Mouse (Mus musculus) stomach, embryonic 16.5 days (tissue): ENCODE data around the gene Il27ra. TPM values are rescaled to one million over a fixed set of nuclear protein-coding genes. Genes with fewer than 3 reads are reported as not detected.

Experiments
- ATAC-seq: fragments of 200-750 bp; cut with Nextera tagmentation; 2 replicates; pipeline ENCODE4 v1.8.0; 2017; ENCODE audit warnings: moderate number of reproducible peaks, moderate TSS enrichment; ENCODE audit not compliant: insufficient read depth, low FRiP score
- H3K27ac ChIP-seq: fragments of 300-500 bp; sonication (generic); 2 replicates; pipeline ENCODE4 v1.5.1; 2014; ENCODE audit warnings: low read length
- H3K27me3 ChIP-seq: fragments of 300-500 bp; sonication (generic); 2 replicates; pipeline ENCODE4 v1.6.1; 2014; ENCODE audit warnings: low read length, control low read depth, mixed read lengths; ENCODE audit not compliant: control insufficient read depth, insufficient read depth
- H3K36me3 ChIP-seq: fragments of 300-500 bp; sonication (generic); 2 replicates; pipeline ENCODE4 v1.6.1; 2014; ENCODE audit warnings: low read length; ENCODE audit not compliant: control insufficient read depth, insufficient read depth
- H3K4me1 ChIP-seq: fragments of 300-500 bp; sonication (generic); 2 replicates; pipeline ENCODE4 v1.6.1; 2014; ENCODE audit warnings: low read length, control low read depth, mixed read lengths; ENCODE audit not compliant: control insufficient read depth, insufficient read depth
- H3K4me2 ChIP-seq: fragments of 300-500 bp; sonication (generic); 2 replicates; pipeline ENCODE4 v1.6.1; 2014; ENCODE audit warnings: low read depth, low read length, mixed read lengths
- H3K4me3 ChIP-seq: fragments of 300-500 bp; sonication (generic); replicated peaks from 2 replicates; pipeline ENCODE4 v1.5.1; 2014; ENCODE audit warnings: mild to moderate bottlenecking, low read length
- H3K9ac ChIP-seq: fragments of 300-500 bp; sonication (generic); 2 replicates; pipeline ENCODE4 v1.6.1; 2014; ENCODE audit warnings: low read length
- H3K9me3 ChIP-seq: fragments of 300-500 bp; sonication (generic); replicated peaks from 2 replicates; pipeline ENCODE4 v1.6.1; 2016; ENCODE audit warnings: low read length, control low read depth; ENCODE audit not compliant: control insufficient read depth
- WGBS: fragments of 180-500 bp; shearing (Covaris S2); extraction: QIAGEN DNeasy Blood & Tissue Kit; methylation state at CpG from one replicate; pipeline ENCODE4 v1.1.7; 2014; 5-methylcytosine and 5-hydroxymethylcytosine counted together
- polyA plus RNA-seq: library from polyadenylated mRNA; unstranded; fragments of >200 nt; fragmentation: Nextera tagmentation; extraction: Ambion mirVana; gene quantifications from 2 replicates; pipeline ENCODE4 v1.2.1, GENCODE M21; 2015

The Il27ra gene
- polyA plus RNA-seq, 1 experiment from 2014 or later = 1.3 TPM

GRCm38 (mm10) chr8:84068316-84069035 is 26.1 kb upstream of the Il27ra start:
- 52% methylated on average over 12 of the region's 12 CpGs for WGBS
- Histone ChIP-seq H3K9ac (no peak overlapping the region), H3K36me3 (no peaks in the 10 kb centered on the region), H3K4me2 (no peak overlapping the region), H3K27ac (no peak overlapping the region), H3K27me3 (no peaks in the 10 kb centered on the region), H3K4me3 (no peak overlapping the region), H3K9me3 (no peaks in the 10 kb centered on the region), H3K4me1 (peaks cover 38% of the 10 kb centered on the region)
- ATAC-seq = no peak

GRCm38 (mm10) chr8:84067911-84068310 is 25.5 kb upstream of the Il27ra start:
- WGBS = 83% methylated on average over 7 of the region's 7 CpGs
- Histone ChIP-seq H3K36me3 (no peaks in the 10 kb centered on the region), H3K27me3 (no peaks in the 10 kb centered on the region), H3K4me1 (peaks cover 38% of the 10 kb centered on the region), H3K4me3 (peak overlapping the region; percentile 86), H3K27ac (peak overlapping the region; percentile 42; the same call in 1 of the 2 replicates), H3K4me2 (peak overlapping the region; percentile 70), H3K9me3 (no peaks in the 10 kb centered on the region), H3K9ac (peak overlapping the region; percentile 63)
- ATAC-seq = no peak

- ATAC-seq = peak; percentile 79
- H3K36me3 ChIP-seq = no peaks in the 10 kb centered on the region
- under 1% methylated on average over 54 of the region's 58 CpGs for WGBS
- H3K4me3 ChIP-seq = peak overlapping the region; percentile 86
- H3K27ac ChIP-seq = peak overlapping the region; percentile 98
- no peaks in the 10 kb centered on the region for H3K9me3 ChIP-seq
- peak overlapping the region; percentile 70 for H3K4me2 ChIP-seq
- H3K9ac ChIP-seq = peak overlapping the region; percentile 90
- no peaks in the 10 kb centered on the region for H3K27me3 ChIP-seq
- peaks cover 38% of the 10 kb centered on the region for H3K4me1 ChIP-seq
These were observed 24.7 kb upstream of the Il27ra start for GRCm38 (mm10) chr8:84067047-84067573.

GRCm38 (mm10) chr8:84066291-84066930 is 24.0 kb upstream of the Il27ra start, which contains the start of gene Rfx1:
TSS of gene Rfx1 (plus strand) at chr8:84066834.
- no peaks in the 10 kb centered on the region for H3K36me3 ChIP-seq
- H3K4me2 ChIP-seq = peak within 1 kb of the TSS; percentile 91
- peak within 1 kb of the TSS; percentile 90 for H3K9ac ChIP-seq
- no peaks in the 10 kb centered on the region for H3K9me3 ChIP-seq
- H3K4me1 ChIP-seq = peaks cover 38% of the 10 kb centered on the region
- WGBS = under 1% methylated on average over 51 of the region's 51 CpGs
- peak within 1 kb of the TSS; percentile 98 for H3K27ac ChIP-seq
- no peaks in the 10 kb centered on the region for H3K27me3 ChIP-seq
- peak; percentile 96 for ATAC-seq
- peak within 1 kb of the TSS; percentile 86 for H3K4me3 ChIP-seq

- Histone ChIP-seq H3K4me2 (peak overlapping the region; percentile 91), H3K9ac (peak overlapping the region; percentile 84), H3K27me3 (no peaks in the 10 kb centered on the region), H3K27ac (peak overlapping the region; percentile 90), H3K4me1 (peaks cover 31% of the 10 kb centered on the region), H3K9me3 (no peaks in the 10 kb centered on the region), H3K36me3 (no peaks in the 10 kb centered on the region), H3K4me3 (peak overlapping the region; percentile 86)
- ATAC-seq = no peak
- 19% methylated on average over 5 of the region's 5 CpGs for WGBS
These were observed 23.2 kb upstream of the Il27ra start for GRCm38 (mm10) chr8:84065457-84066072.

- peak within 1 kb of the TSS; percentile 91 for H3K4me2 ChIP-seq
- H3K27me3 ChIP-seq = no peaks in the 10 kb centered on the region
- H3K9ac ChIP-seq = peak within 1 kb of the TSS; percentile 84
- H3K4me1 ChIP-seq = peaks cover 26% of the 10 kb centered on the region
- H3K27ac ChIP-seq = peak within 1 kb of the TSS; percentile 90
- ATAC-seq = no peak
- peak within 1 kb of the TSS; percentile 86 for H3K4me3 ChIP-seq
- H3K9me3 ChIP-seq = no peaks in the 10 kb centered on the region
- H3K36me3 ChIP-seq = no peaks in the 10 kb centered on the region
- WGBS = 90% methylated on average over 1 of the region's 1 CpGs
These were observed 22.6 kb upstream of the Il27ra start, which contains the start of gene Gm10643 for GRCm38 (mm10) chr8:84065037-84065436. TSS of gene Gm10643 (minus strand) at chr8:84065137.

- Histone ChIP-seq H3K27ac (no peak overlapping the region), H3K27me3 (no peaks in the 10 kb centered on the region), H3K36me3 (no peaks in the 10 kb centered on the region), H3K4me3 (no peak overlapping the region), H3K9me3 (no peaks in the 10 kb centered on the region), H3K9ac (no peak overlapping the region), H3K4me1 (peaks cover 16% of the 10 kb centered on the region), H3K4me2 (no peak overlapping the region)
- ATAC-seq = no peak
- WGBS = 63% methylated on average over 8 of the region's 8 CpGs
These were observed 21.6 kb upstream of the Il27ra start for GRCm38 (mm10) chr8:84063861-84064610.

GRCm38 (mm10) chr8:84060245-84060644 is 17.9 kb upstream of the Il27ra start:
- Histone ChIP-seq H3K36me3 (no peaks in the 10 kb centered on the region), H3K4me1 (no peaks in the 10 kb centered on the region), H3K4me3 (no peak overlapping the region), H3K9ac (no peak overlapping the region), H3K9me3 (no peaks in the 10 kb centered on the region), H3K27ac (no peak overlapping the region), H3K27me3 (no peaks in the 10 kb centered on the region), H3K4me2 (no peak overlapping the region)
- WGBS = 82% methylated on average over 2 of the region's 2 CpGs
- ATAC-seq = no peak
